Mouse (Mus musculus) lung, embryonic 14.5 days (tissue): ENCODE measurements at regions not wholly inside any gene's neighbourhood (a gene's known extent, or its start where the extent isn't known, plus 50 kb on each side); places are given as distances from the start of the nearest gene placed in this dataset.

Experiments
- ATAC-seq: fragments of 200-750 bp; cut with Nextera tagmentation; 2 replicates; pipeline ENCODE4 v1.8.0; 2017; ENCODE audit warnings: mild to moderate bottlenecking, moderate TSS enrichment, moderate library complexity; ENCODE audit not compliant: insufficient read depth
- DNase-seq: peaks from one replicate; pipeline ENCODE4 v3.0.0-alpha.2; 2015
- H3K27ac ChIP-seq: fragments of 300-500 bp; sonication (generic); 2 replicates; pipeline ENCODE4 v1.5.1; 2014; ENCODE audit warnings: low read depth, mild to moderate bottlenecking, moderate library complexity
- H3K27me3 ChIP-seq: fragments of 300-500 bp; sonication (generic); 2 replicates; pipeline ENCODE4 v1.6.1; 2014; ENCODE audit warnings: low read length, control low read depth; ENCODE audit not compliant: insufficient read depth
- H3K36me3 ChIP-seq: fragments of 300-500 bp; sonication (generic); 2 replicates; pipeline ENCODE4 v1.6.1; 2014; ENCODE audit warnings: control low read depth; ENCODE audit not compliant: insufficient read depth
- H3K4me1 ChIP-seq: fragments of 300-500 bp; sonication (generic); 2 replicates; pipeline ENCODE4 v1.6.1; 2014; ENCODE audit warnings: antibody characterized with exemption, control low read depth; ENCODE audit not compliant: insufficient read depth
- H3K4me2 ChIP-seq: fragments of 300-500 bp; sonication (generic); 2 replicates; pipeline ENCODE4 v1.6.1; 2014; ENCODE audit warnings: mild to moderate bottlenecking
- H3K4me3 ChIP-seq: fragments of 300-500 bp; sonication (generic); 2 replicates; pipeline ENCODE4 v1.5.1; 2014; ENCODE audit warnings: low read depth, low read length
- H3K9ac ChIP-seq: fragments of 300-500 bp; sonication (generic); 2 replicates; pipeline ENCODE4 v1.6.1; 2014
- H3K9me3 ChIP-seq: fragments of 300-500 bp; sonication (generic); 2 replicates; pipeline ENCODE4 v1.6.1; 2016; ENCODE audit warnings: low read depth, low read length, control low read depth
- CTCF ChIP-seq: IDR thresholded peaks from 2 replicates; pipeline ENCODE4 v1.5.1; 2016; ENCODE audit warnings: antibody characterized with exemption, low read depth
- WGBS: fragments of 180-500 bp; shearing (Covaris S2); extraction: QIAGEN DNeasy Blood & Tissue Kit; methylation state at CpG from one replicate; pipeline ENCODE4 v1.1.7; 2014; 5-methylcytosine and 5-hydroxymethylcytosine counted together

DNA sequence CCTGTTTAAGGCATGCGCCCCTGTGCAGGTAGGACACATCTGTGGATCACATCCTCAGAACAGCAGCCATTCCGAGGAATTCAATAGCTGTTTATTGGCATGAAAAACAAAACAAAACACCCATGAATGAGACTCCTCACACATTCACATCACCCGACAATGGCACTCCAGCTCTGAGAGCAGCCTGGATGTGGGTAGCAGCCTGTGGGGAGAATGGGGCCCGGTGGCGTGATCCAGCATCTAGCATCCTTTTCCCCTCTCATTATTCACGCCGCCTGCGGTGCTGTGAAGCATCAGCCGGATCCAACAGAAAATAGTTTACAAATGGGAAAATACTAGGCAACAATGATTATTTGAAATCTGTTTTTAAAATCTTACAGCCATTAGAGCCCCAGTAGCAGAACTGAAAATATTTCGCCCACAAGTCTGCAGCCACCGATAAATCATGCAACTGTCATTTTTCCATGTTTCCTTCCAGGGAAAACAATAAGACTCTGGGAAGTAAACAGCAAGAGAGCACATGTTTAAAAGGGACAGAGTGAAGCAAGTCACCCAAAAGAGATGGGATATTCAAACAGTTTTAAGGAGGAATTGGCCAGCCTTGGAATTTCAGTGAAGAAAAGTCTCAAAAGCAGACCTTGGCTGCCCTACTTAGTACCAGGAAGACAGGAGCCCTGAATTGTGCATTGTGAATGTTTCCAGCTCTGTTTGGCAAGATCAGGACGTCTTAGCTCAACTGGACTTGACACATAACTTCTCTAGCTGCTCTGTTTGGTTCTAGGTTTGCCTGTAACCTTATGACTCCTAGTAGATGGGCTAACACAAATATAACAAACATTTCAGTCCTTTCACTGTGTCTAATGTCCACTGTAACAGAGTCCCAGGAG lies 50.2 kb upstream of the Arntl start:
- H3K27ac ChIP-seq, result no peak overlapping the region
- no peak overlapping the region for H3K4me3 ChIP-seq
- no peak for TF ChIP-seq CTCF
- no peak overlapping the region for H3K4me2 ChIP-seq
- H3K27me3 ChIP-seq, result no peaks in the 10 kb centered on the region
- ATAC-seq (no peak), DNase-seq (peak; percentile 17)
- no peaks in the 10 kb centered on the region for H3K36me3 ChIP-seq
- H3K9me3 ChIP-seq, result no peaks in the 10 kb centered on the region
- no peak overlapping the region for H3K9ac ChIP-seq
- 73% methylated on average over 12 of the region's 12 CpGs for WGBS
- H3K4me1 ChIP-seq, result no peaks in the 10 kb centered on the region
